Mouse (Mus musculus): ENCODE results near the gene Tmem106c. TPM values are rescaled to one million over a fixed set of nuclear protein-coding genes. Genes with fewer than 3 reads are reported as not detected.

The Tmem106c gene
- total RNA-seq, 2 experiments from 2014 or later: 4.9 to 7.3 TPM

DNA sequence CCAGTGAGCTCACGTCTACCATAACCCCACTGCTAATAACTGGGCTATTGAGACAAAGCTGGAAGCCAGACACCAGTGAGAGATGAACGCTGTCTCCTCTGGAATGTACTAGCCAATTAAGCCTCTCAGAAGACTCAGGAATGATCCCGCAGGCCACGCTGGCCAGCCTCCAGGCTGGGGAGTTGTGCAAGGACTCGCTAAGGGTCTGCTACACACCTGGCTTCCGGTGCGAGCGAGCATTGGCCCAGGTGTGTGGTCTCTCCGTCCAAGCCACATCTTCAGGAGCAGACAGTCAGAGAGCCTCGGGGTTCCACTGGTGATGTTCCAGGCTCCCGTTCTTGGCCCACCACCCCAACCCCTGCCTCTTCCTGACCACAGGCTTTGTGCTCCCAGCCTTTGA, 7.6 kb upstream of the Tmem106c start:
- no peak overlapping the region for H3K4me3 ChIP-seq
- no peak for DNase-seq
- no peak for TF ChIP-seq CTCF (IDR thresholded peaks at IDR 0.05)
- H3K27ac ChIP-seq: no peak overlapping the region
- intact Hi-C loops (cut with DNase I): no loop called here

DNA sequence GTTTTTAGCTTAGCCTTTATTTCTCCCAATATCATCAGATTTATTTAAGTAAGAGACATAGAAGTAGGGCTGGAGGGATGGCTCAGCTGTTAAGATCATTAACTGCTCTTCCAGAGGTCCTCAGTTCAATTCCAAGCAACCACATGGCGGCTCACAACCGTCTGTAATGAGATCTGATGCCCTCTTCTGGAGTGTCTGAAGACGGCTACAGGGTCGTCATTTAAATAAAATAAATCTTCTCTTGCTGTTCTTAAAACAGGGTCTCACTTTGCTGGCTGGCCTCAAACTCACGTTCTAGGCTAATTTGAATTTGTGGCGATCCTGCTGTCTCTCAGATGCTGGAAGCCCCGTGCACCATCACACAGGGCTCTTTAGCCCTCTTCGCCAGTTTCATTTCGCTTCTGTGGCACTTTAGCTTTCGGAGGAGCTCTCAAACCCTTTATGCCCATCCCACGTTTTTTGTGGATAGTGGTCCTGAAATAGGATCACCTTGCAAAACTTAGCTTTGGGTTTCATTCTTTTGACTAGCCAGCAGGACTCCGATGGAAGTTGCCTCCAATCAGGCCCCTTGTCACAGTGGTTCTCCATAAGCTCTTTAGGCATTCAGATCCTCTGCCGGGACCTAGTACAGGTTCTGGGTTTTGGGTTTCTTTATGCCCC, 541 bp upstream of the Tmem106c start:
- H3K4me3 ChIP-seq: peak overlapping the region; percentile 92
- TF ChIP-seq CTCF (IDR thresholded peaks at IDR 0.05): peak; percentile 35
- no peak for DNase-seq
- intact Hi-C loops (cut with DNase I): loop anchor here (5.0 kb wide), 2 partner anchors 194 to 214 kb away; no protein-coding TSS in a partner anchor
- H3K27ac ChIP-seq: peak overlapping the region; percentile 92

DNA sequence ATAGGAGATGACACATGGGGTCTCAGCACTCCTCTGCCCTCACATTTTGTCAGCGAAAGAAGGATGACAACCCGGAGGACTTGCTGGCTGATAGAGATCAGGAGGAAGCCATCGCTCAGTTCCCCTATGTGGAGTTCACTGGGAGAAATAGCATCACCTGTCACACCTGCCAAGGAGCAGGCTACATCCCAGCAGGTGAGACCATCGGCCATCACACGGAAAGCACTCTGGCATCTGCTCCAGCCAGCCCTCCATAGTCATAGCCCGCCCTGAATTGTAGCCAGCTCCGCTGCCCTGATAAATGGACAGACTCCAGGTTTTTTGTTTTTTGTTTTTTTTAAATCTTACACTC, 812 bp downstream of the Tmem106c start:
- H3K27ac ChIP-seq: peak overlapping the region; percentile 92; the same call in 1 of the 2 replicates
- H3K4me3 ChIP-seq: peak overlapping the region; percentile 92
- no peak for DNase-seq
- intact Hi-C loops (cut with DNase I): loop anchor here (5.0 kb wide), 2 partner anchors 192 to 212 kb away; no protein-coding TSS in a partner anchor
- TF ChIP-seq CTCF (IDR thresholded peaks at IDR 0.05): no peak

DNA sequence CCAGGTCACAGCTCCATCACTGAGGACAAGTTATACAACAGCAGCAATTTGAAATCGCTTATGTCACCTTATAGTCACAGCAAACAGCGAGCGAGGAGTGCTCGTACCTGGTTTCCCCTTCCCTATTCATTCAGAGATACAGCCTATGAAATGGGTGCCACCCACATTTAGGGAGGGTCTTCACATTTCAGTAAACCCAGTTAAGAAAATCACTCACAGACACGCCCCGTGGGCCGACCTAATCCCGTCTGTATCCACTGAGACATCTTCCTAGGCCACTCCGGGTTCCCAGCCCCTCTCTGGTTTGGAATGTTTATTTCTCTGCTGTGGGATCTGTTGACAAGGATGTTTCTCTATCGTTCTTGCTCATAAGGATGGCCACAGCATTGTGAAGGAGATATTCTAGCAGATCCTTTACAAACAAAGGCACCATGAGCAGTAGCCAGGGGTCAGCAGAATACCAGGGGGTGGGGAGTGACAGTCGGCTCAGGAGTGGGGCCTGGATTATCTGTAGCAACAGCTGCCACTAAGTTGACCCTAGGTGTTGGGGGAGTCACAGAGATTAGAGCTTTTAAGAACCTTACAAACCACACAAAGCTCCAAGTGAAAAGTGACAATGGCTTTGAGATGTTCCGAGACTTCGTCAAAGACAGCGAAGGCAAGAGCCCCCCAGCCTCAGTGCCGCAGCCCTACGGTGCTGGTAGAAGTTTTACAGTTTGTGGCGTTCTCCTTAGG, 1.5 kb downstream of the Tmem106c start:
- H3K27ac ChIP-seq: no peak overlapping the region
- TF ChIP-seq CTCF (IDR thresholded peaks at IDR 0.05): no peak
- H3K4me3 ChIP-seq: no peak overlapping the region
- DNase-seq: no peak
- intact Hi-C loops (cut with DNase I): no loop called here

GRCm38 (mm10) chr15:97970299-97970698, 6.3 kb downstream of the Tmem106c start:
- no peak for DNase-seq
- Histone ChIP-seq H3K4me3 (no peak overlapping the region), H3K27ac (no peak overlapping the region)
- peak; percentile 41; the same call in 1 of the 2 replicates for TF ChIP-seq CTCF (IDR thresholded peaks at IDR 0.05)
- intact Hi-C loops (cut with DNase I): no loop called here

- Histone ChIP-seq H3K27ac (no peak overlapping the region), H3K4me3 (no peak overlapping the region)
- TF ChIP-seq CTCF (IDR thresholded peaks at IDR 0.05): no peak
- intact Hi-C loops (cut with DNase I): no loop called here
- no peak for DNase-seq
Measured at GRCm38 (mm10) chr15:97972580-97972979, 8.6 kb downstream of the Tmem106c start.

GRCm38 (mm10) chr15:97973248-97974005, 9.4 kb downstream of the Tmem106c start:
- TF ChIP-seq CTCF (IDR thresholded peaks at IDR 0.05): no peak
- Histone ChIP-seq H3K4me3 (no peak overlapping the region), H3K27ac (no peak overlapping the region)
- no peak for DNase-seq
- intact Hi-C loops (cut with DNase I): no loop called here

GRCm38 (mm10) chr15:97981560-97981959, 17.6 kb downstream of the Tmem106c start:
- DNase-seq: no peak
- no peak overlapping the region for H3K27ac ChIP-seq
- intact Hi-C loops (cut with DNase I): no loop called here
- H3K4me3 ChIP-seq: no peak overlapping the region
- TF ChIP-seq CTCF (IDR thresholded peaks at IDR 0.05): no peak

DNA sequence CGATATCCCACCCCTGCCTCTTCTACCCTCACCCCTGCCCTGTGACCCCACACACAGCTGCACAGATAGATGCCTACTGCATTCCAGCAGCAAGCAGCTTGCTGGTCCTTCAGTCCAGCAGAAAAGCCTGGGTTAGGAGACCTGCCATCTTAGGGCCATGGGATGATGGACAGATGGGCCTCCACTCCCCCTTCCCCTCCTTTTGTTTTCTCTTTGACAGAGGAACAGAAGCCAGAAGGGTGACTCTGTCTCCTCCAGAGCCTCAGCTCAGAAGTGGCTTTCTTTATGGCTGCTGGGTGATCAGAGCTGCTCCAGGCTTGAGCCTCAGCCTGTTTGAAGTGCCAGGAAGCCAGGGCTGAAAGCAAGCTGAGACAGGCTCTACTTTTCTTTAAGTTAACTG, 25.5 kb downstream of the Tmem106c start:
- H3K4me3 ChIP-seq: no peak overlapping the region
- intact Hi-C loops (cut with DNase I): no loop called here
- DNase-seq: no peak
- no peak overlapping the region for H3K27ac ChIP-seq
- TF ChIP-seq CTCF (IDR thresholded peaks at IDR 0.05): no peak

DNA sequence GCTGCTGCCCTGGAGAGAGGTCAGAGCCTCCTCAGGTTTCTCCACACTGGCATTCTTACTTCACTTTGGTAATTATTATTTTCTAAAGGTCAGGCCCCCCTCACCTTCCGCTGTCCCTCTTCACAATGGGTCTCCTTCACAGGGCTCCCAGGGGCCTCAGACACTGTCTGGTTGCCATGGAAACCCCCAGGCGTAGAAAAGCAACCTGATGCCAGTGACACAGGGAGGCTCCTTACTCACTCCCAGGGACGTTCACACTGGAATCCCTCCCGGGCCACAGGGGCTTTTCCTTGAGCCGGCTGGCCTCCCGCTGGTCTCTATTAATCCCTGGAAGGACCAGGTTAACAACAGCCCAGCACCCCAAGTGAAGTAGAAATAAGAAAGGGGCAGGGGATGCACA, 26.1 kb downstream of the Tmem106c start:
- no peak overlapping the region for H3K27ac ChIP-seq

GRCm38 (mm10) chr15:97990721-97991120, 26.7 kb downstream of the Tmem106c start:
- intact Hi-C loops (cut with DNase I): no loop called here
- Histone ChIP-seq H3K4me3 (no peak overlapping the region), H3K27ac (no peak overlapping the region)
- TF ChIP-seq CTCF (IDR thresholded peaks at IDR 0.05): no peak
- no peak for DNase-seq

More for the DNA sequence above, 26.1 kb downstream of the Tmem106c start:
- DNase-seq: no peak
- H3K4me3 ChIP-seq: no peak overlapping the region
- intact Hi-C loops (cut with DNase I): no loop called here
- TF ChIP-seq CTCF (IDR thresholded peaks at IDR 0.05): no peak

DNA sequence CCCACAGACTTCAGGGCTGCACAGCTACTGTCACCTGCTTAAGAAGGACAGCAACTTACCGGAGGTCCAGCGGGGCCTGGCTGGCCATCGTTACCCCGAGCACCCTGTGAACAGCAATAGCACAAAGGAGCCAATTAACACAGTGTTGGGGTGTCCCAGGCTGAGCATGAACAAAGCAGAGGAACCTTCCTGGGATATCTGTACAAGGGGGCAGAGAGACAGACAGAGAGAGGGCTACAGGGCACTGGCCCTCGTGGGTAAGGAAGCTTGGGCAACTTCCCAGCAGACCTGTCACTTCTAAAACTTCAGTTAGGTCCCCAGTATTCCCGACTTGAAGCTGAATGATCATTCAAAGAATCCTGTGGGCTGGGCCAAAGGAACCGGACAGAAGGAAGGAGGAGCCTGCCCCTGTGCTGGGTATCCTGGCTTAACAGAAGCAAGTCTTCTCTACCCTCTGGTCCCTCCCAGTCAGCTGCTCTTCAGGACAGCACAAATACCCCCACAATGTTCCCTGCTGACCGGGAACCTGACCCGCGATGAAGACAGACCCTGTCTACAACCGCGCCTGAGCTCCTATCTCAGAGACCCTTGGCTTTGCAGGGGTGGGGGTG, 27.4 kb downstream of the Tmem106c start:
- intact Hi-C loops (cut with DNase I): no loop called here
- DNase-seq: no peak
- H3K4me3 ChIP-seq: no peak overlapping the region
- no peak for TF ChIP-seq CTCF (IDR thresholded peaks at IDR 0.05)
- no peak overlapping the region for H3K27ac ChIP-seq

All from gastrocnemius, adult 2 months (tissue).